Mouse (Mus musculus) heart, postnatal 10 days (tissue): ENCODE measurements around the gene Sgms1. TPM values are rescaled to one million over a fixed set of nuclear protein-coding genes. Genes with fewer than 3 reads are reported as not detected.

ENCODE experiments used
- DNase-seq, 2 experiments: peaks; one replicate each; pipeline ENCODE4 v3.0.0; 2021
- intact Hi-C: fragments of 180-260 bp; cut with DNase I; formaldehyde crosslinking; loops from one replicate; pipeline ENCODE4 v1.15.1; 2025
- total RNA-seq, 2 experiments: library from RNA; stranded (reverse); gene quantifications; 2 replicates each; pipeline ENCODE4 v1.2.3; 2021

The Sgms1 gene
- total RNA-seq = 10 to 100 TPM; 54.1 to 67.2 TPM

DNA sequence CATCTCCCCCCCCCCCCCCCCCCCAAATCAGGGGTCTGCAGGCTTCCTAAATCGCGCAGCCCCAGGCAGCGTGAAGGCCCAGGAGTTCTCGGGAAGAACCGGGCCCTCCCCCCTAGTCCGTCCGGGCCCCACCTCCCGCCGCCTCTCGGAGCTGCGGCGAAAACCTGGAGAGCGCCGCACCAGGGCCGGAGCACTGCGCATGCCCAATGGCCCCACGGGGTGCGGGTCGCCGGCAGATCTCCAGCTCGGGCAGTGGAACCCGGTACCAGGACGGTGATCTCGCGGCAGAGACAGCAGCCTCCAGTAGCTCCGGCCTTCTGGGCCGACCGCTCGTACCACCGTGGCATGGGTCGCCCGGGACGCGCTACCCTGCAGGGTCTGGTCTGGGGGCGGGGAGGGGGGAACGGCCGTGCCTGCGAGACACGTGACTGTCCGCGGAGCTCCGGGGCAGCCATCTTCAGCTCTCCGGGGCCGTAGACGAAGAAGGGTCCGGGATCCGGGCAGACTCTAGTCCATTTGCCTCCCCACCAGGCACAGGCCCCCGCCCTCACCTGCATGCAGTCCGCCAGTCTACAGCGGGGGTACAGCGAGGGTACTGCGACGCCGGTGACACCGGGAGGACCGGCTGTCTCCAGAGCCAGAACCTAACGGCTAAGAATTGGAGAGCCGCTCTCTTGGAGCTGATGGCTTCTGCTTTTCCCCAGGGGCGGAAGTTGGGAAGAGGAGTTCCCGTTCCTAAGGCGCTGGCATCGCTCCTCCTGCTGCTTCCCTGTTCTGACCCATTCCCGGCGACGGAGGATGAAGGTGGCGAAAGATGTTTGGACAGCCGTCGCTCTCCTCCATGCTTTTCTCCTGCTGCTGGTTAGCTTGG lies at the start of gene Sgms1:
Gene Sgms1 (minus strand): TSS at position 714 of the 871 bp plus-strand sequence.
- peak; percentile 95 for DNase-seq
- intact Hi-C loops = loop anchor here (2.0 to 5.0 kb wide), 5 partner anchors 64 to 417 kb away; partner anchors contain the start of gene Asah2

GRCm38 (mm10) chr19:32425856-32426255 lies 36.3 kb upstream of the Sgms1 start:
- intact Hi-C loops = no loop called here
- no peak for DNase-seq

DNA sequence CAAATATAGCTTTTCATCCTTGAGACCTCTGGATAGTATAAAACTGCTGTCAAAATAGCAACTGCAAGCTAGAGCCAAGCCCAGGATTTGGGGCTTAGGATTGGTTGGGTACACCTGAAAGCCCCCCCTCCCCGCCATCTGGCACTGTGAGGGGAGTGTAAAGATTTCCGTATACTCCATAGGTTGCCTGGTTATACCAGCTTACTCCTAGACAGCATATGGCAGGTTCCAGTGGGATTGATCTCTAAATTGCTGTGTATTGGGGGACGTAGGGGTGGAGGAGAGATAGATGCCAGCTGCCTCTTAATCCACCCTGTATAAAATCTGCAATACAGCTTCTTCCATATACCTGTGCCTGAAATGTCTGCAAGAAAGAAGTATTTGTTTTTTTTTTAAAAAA lies 35.2 kb upstream of the Sgms1 start:
- intact Hi-C loops = no loop called here
- no peak for DNase-seq

GRCm38 (mm10) chr19:32419069-32419468 lies 29.6 kb upstream of the Sgms1 start:
- no peak for DNase-seq
- intact Hi-C loops = no loop called here

- peak in 1 of 2 experiments; percentile 5 for DNase-seq
- intact Hi-C loops = no loop called here
Measured at GRCm38 (mm10) chr19:32416692-32417317, 27.3 kb upstream of the Sgms1 start.

GRCm38 (mm10) chr19:32409603-32410360 lies 20.3 kb upstream of the Sgms1 start:
- no peak for DNase-seq

DNA sequence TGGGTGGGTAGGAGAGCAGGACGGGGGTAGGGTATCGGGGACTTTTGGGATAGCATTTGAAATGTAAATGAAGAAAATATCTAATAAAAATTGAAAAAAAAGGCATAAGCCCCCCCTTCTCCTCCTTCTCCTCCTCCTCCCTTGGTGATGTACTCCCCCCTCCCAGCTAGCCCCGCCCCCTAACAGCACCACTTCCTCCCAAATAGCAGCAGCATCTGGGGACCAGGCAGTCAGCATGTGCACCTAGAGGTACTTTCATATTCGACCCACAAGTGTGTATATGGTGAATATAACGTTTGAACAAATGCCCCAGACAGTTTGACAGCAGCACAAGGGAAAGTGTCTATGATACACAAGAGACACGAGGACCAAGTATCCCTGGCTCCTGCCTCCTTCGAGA lies 17.2 kb upstream of the Sgms1 start:
- no peak for DNase-seq

More at GRCm38 (mm10) chr19:32409603-32410360, 20.3 kb upstream of the Sgms1 start:
- intact Hi-C loops = no loop called here

DNA sequence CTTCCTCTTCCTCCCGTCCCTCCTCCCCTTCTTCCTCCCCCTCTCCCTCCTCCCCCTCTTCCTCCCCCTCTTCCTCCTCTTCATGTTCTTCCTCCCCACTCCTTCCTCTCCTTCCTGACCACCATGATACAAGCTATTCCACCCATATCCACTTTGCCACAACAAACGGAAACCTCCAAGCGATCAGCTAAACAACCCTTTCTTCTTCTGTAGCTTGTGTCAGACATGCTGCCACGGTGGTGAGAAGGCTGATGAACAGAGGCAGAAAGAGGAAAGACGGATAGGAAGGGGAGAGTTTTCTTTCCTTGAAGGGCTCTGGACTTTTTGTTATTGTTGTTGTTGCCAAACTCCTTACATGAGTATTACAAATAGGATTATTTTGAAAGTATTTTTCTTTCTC lies 14.9 kb upstream of the Sgms1 start:
- no peak for DNase-seq
- intact Hi-C loops = no loop called here

More for the DNA sequence above, 17.2 kb upstream of the Sgms1 start:
- intact Hi-C loops = no loop called here

- intact Hi-C loops = no loop called here
- DNase-seq = no peak
Measured at GRCm38 (mm10) chr19:32403834-32404233, 14.3 kb upstream of the Sgms1 start.

DNA sequence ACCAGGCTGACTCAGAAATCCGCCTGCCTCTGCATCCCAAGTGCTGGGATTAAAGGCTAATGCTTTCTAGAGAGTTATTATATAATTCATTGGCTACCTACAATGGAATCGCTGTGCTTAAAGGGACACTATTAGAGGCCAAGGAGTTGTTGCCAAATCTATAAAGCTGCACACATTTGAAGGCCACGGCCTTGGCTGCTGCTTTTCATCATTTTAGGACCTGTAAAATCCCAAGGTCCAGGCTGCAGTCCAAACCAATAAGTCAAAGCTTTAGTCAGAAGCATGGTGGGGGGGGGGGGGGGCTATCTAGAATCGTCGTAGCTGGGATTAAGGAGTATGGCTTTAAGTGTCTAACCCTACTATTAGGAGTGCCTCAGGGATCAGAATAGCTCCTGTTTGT lies 9.0 kb upstream of the Sgms1 start:
- DNase-seq = no peak
- intact Hi-C loops = no loop called here

GRCm38 (mm10) chr19:32396303-32396702 lies 6.8 kb upstream of the Sgms1 start:
- intact Hi-C loops = no loop called here
- no peak for DNase-seq

- DNase-seq = no peak
- intact Hi-C loops = loop anchor here (5.0 kb wide), 1 partner anchor 72 kb away; the partner anchor contains the start of gene Rpl9-ps6
Measured at GRCm38 (mm10) chr19:32394825-32395224, 5.3 kb upstream of the Sgms1 start.

- DNase-seq = no peak
- intact Hi-C loops = loop anchor here (5.0 kb wide), 1 partner anchor 73 kb away; the partner anchor contains the start of gene Rpl9-ps6
Measured at GRCm38 (mm10) chr19:32393758-32394450, 4.4 kb upstream of the Sgms1 start.

DNA sequence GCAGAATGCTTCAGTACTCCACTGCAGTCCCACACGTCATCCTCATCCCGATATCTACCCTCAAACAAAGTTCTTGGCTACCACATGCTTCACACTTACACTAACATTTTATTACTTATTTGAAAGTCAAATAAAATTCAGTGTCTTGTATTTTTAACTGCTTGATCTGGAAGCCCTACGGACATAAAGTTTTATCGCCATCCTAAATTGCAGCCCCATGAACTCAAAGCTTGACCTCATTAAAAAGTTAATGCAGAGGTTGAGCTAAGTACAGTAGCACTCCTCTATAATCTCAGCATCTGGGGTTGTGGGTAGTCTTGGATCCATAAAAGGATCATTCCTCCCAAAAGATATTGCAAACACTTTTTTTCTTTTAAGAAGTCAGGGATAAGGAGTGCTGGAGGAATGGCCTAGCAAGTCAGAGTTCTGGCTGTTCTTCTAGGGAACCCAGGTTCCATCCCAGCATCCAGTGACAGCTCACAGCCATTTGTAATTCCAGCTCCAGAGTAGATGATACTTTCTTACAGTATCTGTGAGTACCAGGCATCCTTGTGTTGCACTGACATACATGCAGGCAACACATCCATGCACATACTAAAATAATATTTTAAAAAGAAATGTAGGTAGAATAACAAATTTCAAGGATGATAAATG lies 3.7 kb upstream of the Sgms1 start:
- intact Hi-C loops = loop anchor here (5.0 kb wide), 1 partner anchor 74 kb away; the partner anchor contains the start of gene Rpl9-ps6
- DNase-seq = no peak

DNA sequence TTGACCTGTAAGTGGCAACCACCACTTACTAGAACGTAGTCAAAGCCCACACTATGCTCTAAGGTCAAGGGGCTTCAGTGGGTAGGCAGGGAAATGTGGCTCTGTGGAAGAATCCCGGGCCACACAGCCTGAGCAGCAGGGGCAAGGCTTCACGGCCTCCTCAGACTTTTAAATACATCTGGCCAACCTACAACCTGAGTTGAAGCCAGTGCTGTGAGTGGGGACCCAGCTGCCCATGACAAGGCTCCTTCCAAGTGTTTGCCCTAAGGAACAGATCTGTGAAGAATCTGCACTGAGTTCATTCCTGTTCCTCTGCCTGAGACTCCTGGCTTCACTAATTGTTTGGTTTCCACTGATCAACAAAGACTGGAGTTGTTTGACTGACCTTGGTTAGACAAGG lies 1.9 kb upstream of the Sgms1 start:
- intact Hi-C loops = loop anchor here (5.0 kb wide), 1 partner anchor 76 kb away; the partner anchor contains the start of gene Rpl9-ps6
- DNase-seq = no peak

GRCm38 (mm10) chr19:32390116-32390515 lies 602 bp upstream of the Sgms1 start:
- DNase-seq = peak in 1 of 2 experiments; percentile 30
- intact Hi-C loops = loop anchor here (5.0 kb wide), 1 partner anchor 77 kb away; the partner anchor contains the start of gene Rpl9-ps6

GRCm38 (mm10) chr19:32388191-32388921 lies 1.2 kb downstream of the Sgms1 start:
- DNase-seq = peak; percentile 95 to 97

DNA sequence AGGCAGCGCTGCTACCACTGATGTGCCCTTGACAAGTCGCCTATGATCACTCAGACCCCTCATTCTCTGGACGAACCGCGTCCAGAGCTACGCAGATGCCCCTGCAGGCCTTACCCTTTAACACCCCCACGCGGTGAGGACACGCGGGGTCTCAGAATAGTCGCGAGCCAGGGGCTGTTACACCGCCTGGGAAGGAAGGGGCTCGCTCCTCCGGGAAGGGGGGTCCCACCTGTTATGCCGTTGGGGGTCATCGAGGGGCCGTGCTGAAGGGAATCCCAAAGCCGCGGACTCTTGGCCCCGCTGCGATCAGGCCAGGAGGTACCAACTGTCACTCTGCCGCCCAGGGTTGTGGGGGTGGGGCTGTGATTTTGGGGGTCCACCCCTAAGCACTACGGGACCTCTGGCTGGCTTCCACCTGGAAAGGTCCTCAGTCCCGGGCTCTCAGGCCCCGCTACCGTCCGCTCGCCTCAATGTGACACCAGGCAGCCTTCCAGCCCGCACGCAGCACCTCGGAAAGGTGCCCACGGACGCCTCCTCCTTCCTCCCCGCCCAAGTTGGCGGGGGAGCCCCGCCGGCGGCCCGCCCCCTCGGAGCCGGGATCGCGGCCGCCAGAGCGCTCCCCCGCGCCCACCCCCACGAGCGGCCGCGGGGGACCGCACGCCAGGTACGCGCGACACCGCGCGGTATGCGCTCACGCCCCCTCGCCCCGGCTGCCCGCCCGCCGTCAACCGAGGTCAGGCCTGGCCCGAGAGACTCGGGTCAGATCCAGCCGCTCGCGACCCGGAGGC lies 1.9 kb downstream of the Sgms1 start:
- intact Hi-C loops = loop anchor here (2.0 to 5.0 kb wide), 6 partner anchors 41 to 415 kb away; partner anchors contain the start of gene Asah2

More at GRCm38 (mm10) chr19:32388191-32388921, 1.2 kb downstream of the Sgms1 start:
- intact Hi-C loops = loop anchor here (2.0 to 5.0 kb wide), 5 partner anchors 64 to 416 kb away; partner anchors contain the start of gene Asah2

More for the DNA sequence above, 1.9 kb downstream of the Sgms1 start:
- peak; percentile 67 to 76 for DNase-seq
